ENCODE assay signal across 11 mouse cellular contexts in the genomic region with DNA sequence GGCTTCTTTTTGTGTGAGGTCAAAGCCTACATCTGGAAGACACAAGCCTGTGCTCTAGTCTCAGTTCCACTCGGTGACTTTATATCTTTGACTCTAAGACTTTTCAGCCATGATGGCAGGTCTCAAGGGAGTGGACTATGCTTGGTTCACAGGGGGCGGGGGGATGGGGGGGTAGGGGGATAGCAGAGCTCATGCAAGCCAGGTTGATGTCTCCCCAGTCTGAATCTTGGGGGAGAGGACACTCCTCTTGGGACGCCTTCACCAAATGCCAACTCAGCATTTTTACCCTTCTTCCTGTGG. TPM values are rescaled to one million over a fixed set of nuclear protein-coding genes. Genes with fewer than 3 reads are reported as not detected.
DNase-seq lines count a peak whose midpoint lies in the region; ATAC-seq and TF ChIP-seq lines count a peak whose summit lies in the region.
"Had no signal": no experiment of that assay in that cellular context is flagged by ENCODE, and none has a peak within 500 bp of the region (broad histone marks: within the 10 kb centered on the region; RNA-seq: fewer than 3 reads in every experiment).

No protein-coding gene starts in this region.

- TF ChIP-seq CTCF in layer of hippocampus, adult 2 months (conservative IDR thresholded peaks at IDR 0.05), result no peak
- no peak for TF ChIP-seq CTCF in E14TG2a.4 (conservative IDR thresholded peaks at IDR 0.05; ENCODE audit: low read length)

- no peaks in the 10 kb centered on the region for H3K27me3 ChIP-seq in E14TG2a.4 (ENCODE audit: insufficient read depth, low read length)
- H3K27me3 ChIP-seq in limb, embryonic 15.5 days, result no peaks in the 10 kb centered on the region
- H3K27me3 ChIP-seq: forebrain, embryonic 12.5 days; limb, embryonic 12.5 days had no signal

- peaks cover 88% of the 10 kb centered on the region for H3K4me1 ChIP-seq in E14TG2a.4 (replicated peaks; ENCODE audit: low read depth, low read length)
- peaks cover 45% of the 10 kb centered on the region for H3K4me1 ChIP-seq in limb, embryonic 15.5 days

- peak overlapping the region; percentile 97; the same call in 1 of the 2 replicates for H3K27ac ChIP-seq in layer of hippocampus, adult 2 months
- peak overlapping the region; percentile 92; the same call in 1 of the 2 replicates for H3K27ac ChIP-seq in limb, embryonic 15.5 days

- H3K4me3 ChIP-seq in layer of hippocampus, adult 2 months, result no peak overlapping the region
- peak overlapping the region; percentile 82 for H3K4me3 ChIP-seq in E14TG2a.4 (replicated peaks; ENCODE audit: low read length)
- H3K4me3 ChIP-seq in limb, embryonic 15.5 days, result no peak overlapping the region
- H3K4me3 ChIP-seq: forebrain, embryonic 12.5 days; limb, embryonic 12.5 days had no signal

- no peak for ATAC-seq in limb, embryonic 15.5 days (ENCODE audit: insufficient number of reproducible peaks, low FRiP score, low TSS enrichment, low read depth)

- no peak overlapping the region for H3K4me2 ChIP-seq in limb, embryonic 15.5 days
- H3K4me2 ChIP-seq: forebrain, embryonic 12.5 days had no signal

- H3K9me3 ChIP-seq in E14TG2a.4 (ENCODE audit: low read length), result no peaks in the 10 kb centered on the region
- H3K9me3 ChIP-seq in limb, embryonic 15.5 days, result no peaks in the 10 kb centered on the region
- H3K9me3 ChIP-seq: forebrain, embryonic 12.5 days; limb, embryonic 12.5 days had no signal

- 88% methylated on average over 3 of the region's 3 CpGs for WGBS in limb, embryonic 15.5 days

- no peak overlapping the region for H3K9ac ChIP-seq in limb, embryonic 15.5 days
- H3K9ac ChIP-seq: forebrain, embryonic 12.5 days had no signal

- peak; percentile 91 for DNase-seq in heart, adult 11 months
- no peak for DNase-seq in heart, postnatal 4 days
- no peak for DNase-seq in layer of hippocampus, adult 2 months (ENCODE audit: low spot score in 2 of 2)
- DNase-seq in layer of hippocampus, adult 18-20 months (ENCODE audit: low spot score in 2 of 2), result no peak
- no peak for DNase-seq in B cell, adult 2 months
- no peak for DNase-seq in urinary bladder, adult 2 months (ENCODE audit: low spot score)

- peaks cover 55% of the 10 kb centered on the region for H3K36me3 ChIP-seq in E14TG2a.4 (ENCODE audit: insufficient read depth, low read length)
- peaks cover 13% of the 10 kb centered on the region for H3K36me3 ChIP-seq in limb, embryonic 15.5 days

RNA-seq across cellular contexts. Expression of a gene that starts 1.4 kb away (rescaled TPM):
- total RNA-seq in heart, postnatal 4 days (2021), result 1 to 10 TPM; 4.6 to 5.9 TPM
- total RNA-seq in layer of hippocampus, adult 2 months (2021), result 10 to 100 TPM; 13.3 to 14.8 TPM
- 10 to 100 TPM; 13.9 to 16.9 TPM for total RNA-seq in layer of hippocampus, adult 18-20 months (2021)
- polyA plus RNA-seq in limb, embryonic 15.5 days (2015; fragmentation: Nextera tagmentation; extraction: Ambion mirVana), result 10.0 and 10.3 TPM in 2 replicates
- 13.0 and 19.4 TPM in 2 replicates for polyA plus RNA-seq in urinary bladder, adult 2 months (2012; rRNA removed)

RNA-seq across cellular contexts. Expression of a gene that starts 2.4 kb away (rescaled TPM):
- total RNA-seq in heart, postnatal 4 days (2021), result not detected
- under 1 TPM in 1 of 2 experiments, not detected in 1; 0.38 TPM for total RNA-seq in layer of hippocampus, adult 2 months (2021)
- 1 to 10 TPM in 1 of 2 experiments, under 1 TPM in 1; 0.46 to 1.1 TPM for total RNA-seq in layer of hippocampus, adult 18-20 months (2021)
- polyA plus RNA-seq in limb, embryonic 15.5 days (2015; fragmentation: Nextera tagmentation; extraction: Ambion mirVana), result not detected in 2 replicates
- polyA plus RNA-seq in urinary bladder, adult 2 months (2012; rRNA removed), result 0.35 and 0.58 TPM in 2 replicates
- total RNA-seq: granulocyte monocyte progenitor cell, adult 5-6 weeks had no signal
- polyA plus RNA-seq: forebrain, embryonic 12.5 days; limb, embryonic 12.5 days had no signal

RNA-seq across cellular contexts. Expression of a gene that starts 9.6 kb away (rescaled TPM):
- total RNA-seq in heart, postnatal 4 days (2021), result 1 to 10 TPM; 5.0 to 5.8 TPM
- total RNA-seq in layer of hippocampus, adult 2 months (2021), result 1 to 10 TPM; 6.9 to 7.2 TPM
- total RNA-seq in layer of hippocampus, adult 18-20 months (2021), result 1 to 10 TPM; 8.7 to 9.2 TPM
- 5.7 and 6.8 TPM in 2 replicates for polyA plus RNA-seq in limb, embryonic 15.5 days (2015; fragmentation: Nextera tagmentation; extraction: Ambion mirVana)
- polyA plus RNA-seq in urinary bladder, adult 2 months (2012; rRNA removed), result 12.6 and 15.5 TPM in 2 replicates

RNA-seq across cellular contexts. Expression of a gene that starts 28.3 kb away (rescaled TPM):
- 1 to 10 TPM; 4.0 to 5.0 TPM for total RNA-seq in heart, postnatal 4 days (2021)
- total RNA-seq in layer of hippocampus, adult 2 months (2021), result 1 to 10 TPM; 1.5 to 2.7 TPM
- total RNA-seq in layer of hippocampus, adult 18-20 months (2021), result 1 to 10 TPM; 1.6 to 1.8 TPM
- polyA plus RNA-seq in limb, embryonic 15.5 days (2015; fragmentation: Nextera tagmentation; extraction: Ambion mirVana), result 13.7 and 15.8 TPM in 2 replicates
- polyA plus RNA-seq in urinary bladder, adult 2 months (2012; rRNA removed), result 2.2 and 3.3 TPM in 2 replicates

RNA-seq across cellular contexts. Expression of a gene that starts 31.9 kb away (rescaled TPM):
- 100 to 1,000 TPM; 952 to 961 TPM for total RNA-seq in heart, postnatal 4 days (2021)
- 100 to 1,000 TPM; 509 to 527 TPM for total RNA-seq in layer of hippocampus, adult 2 months (2021)
- 100 to 1,000 TPM; 576 to 601 TPM for total RNA-seq in layer of hippocampus, adult 18-20 months (2021)
- 803 and 994 TPM in 2 replicates for polyA plus RNA-seq in limb, embryonic 15.5 days (2015; fragmentation: Nextera tagmentation; extraction: Ambion mirVana)
- polyA plus RNA-seq in urinary bladder, adult 2 months (2012; rRNA removed), result 1,373 and 1,379 TPM in 2 replicates
